Mouse (Mus musculus): Measurements from ENCODE around the gene Copz1. TPM values are rescaled to one million over a fixed set of nuclear protein-coding genes. Genes with fewer than 3 reads are reported as not detected.
"Not testable (repeated sequence)": the region's sequence is repeated elsewhere in the genome, so short reads cannot be mapped to it uniquely, and the experiment has no call there.

Copz1 gene
- polyA plus RNA-seq, 1 experiment from 2014 or later: 322 TPM

- peak within 1 kb of the TSS; percentile 83 for H3K4me3 ChIP-seq (ENCODE audit: low read length)
- H3K27me3 ChIP-seq (ENCODE audit: control insufficient read depth, insufficient read depth, low read length): no peaks in the 10 kb centered on the region
- H3K4me2 ChIP-seq (replicated peaks; ENCODE audit: low read depth, low read length): peak within 1 kb of the TSS; percentile 88
- H3K36me3 ChIP-seq (ENCODE audit: control insufficient read depth, insufficient read depth, low read length): peaks cover 37% of the 10 kb centered on the region
- ATAC-seq (ENCODE audit: low FRiP score, low TSS enrichment): peak; percentile 94
- peak within 1 kb of the TSS; percentile 91 for H3K9ac ChIP-seq (ENCODE audit: low read depth, low read length)
- H3K4me1 ChIP-seq (ENCODE audit: control insufficient read depth, insufficient read depth, low read length): peaks cover 21% of the 10 kb centered on the region
- peak within 1 kb of the TSS; percentile 95 for H3K27ac ChIP-seq (ENCODE audit: low read depth, low read length)
- no peaks in the 10 kb centered on the region for H3K9me3 ChIP-seq (ENCODE audit: control insufficient read depth, low read length)
- WGBS: under 1% methylated on average over 39 of the region's 39 CpGs
These were observed 32.8 kb upstream of the Copz1 start, which contains the start of gene Cbx5 for GRCm38 (mm10) chr15:103239685-103240159. Gene Cbx5, minus strand, starts transcription at chr15:103239816.

- H3K27ac ChIP-seq (ENCODE audit: low read depth, low read length): peak within 1 kb of the TSS; percentile 95
- H3K4me2 ChIP-seq (replicated peaks; ENCODE audit: low read depth, low read length): peak within 1 kb of the TSS; percentile 88
- peaks cover 39% of the 10 kb centered on the region for H3K36me3 ChIP-seq (ENCODE audit: control insufficient read depth, insufficient read depth, low read length)
- peak within 1 kb of the TSS; percentile 83 for H3K4me3 ChIP-seq (ENCODE audit: low read length)
- no peaks in the 10 kb centered on the region for H3K27me3 ChIP-seq (ENCODE audit: control insufficient read depth, insufficient read depth, low read length)
- H3K9me3 ChIP-seq (ENCODE audit: control insufficient read depth, low read length): no peaks in the 10 kb centered on the region
- H3K4me1 ChIP-seq (ENCODE audit: control insufficient read depth, insufficient read depth, low read length): peaks cover 21% of the 10 kb centered on the region
- peak within 1 kb of the TSS; percentile 91 for H3K9ac ChIP-seq (ENCODE audit: low read depth, low read length)
- WGBS: under 1% methylated on average over 47 of the region's 47 CpGs
- ATAC-seq (ENCODE audit: low FRiP score, low TSS enrichment): peak; percentile 92
These were observed 32.1 kb upstream of the Copz1 start, which contains the start of gene Hnrnpa1 for GRCm38 (mm10) chr15:103240160-103241028. Gene Hnrnpa1, plus strand, starts transcription at chr15:103240432.

DNA sequence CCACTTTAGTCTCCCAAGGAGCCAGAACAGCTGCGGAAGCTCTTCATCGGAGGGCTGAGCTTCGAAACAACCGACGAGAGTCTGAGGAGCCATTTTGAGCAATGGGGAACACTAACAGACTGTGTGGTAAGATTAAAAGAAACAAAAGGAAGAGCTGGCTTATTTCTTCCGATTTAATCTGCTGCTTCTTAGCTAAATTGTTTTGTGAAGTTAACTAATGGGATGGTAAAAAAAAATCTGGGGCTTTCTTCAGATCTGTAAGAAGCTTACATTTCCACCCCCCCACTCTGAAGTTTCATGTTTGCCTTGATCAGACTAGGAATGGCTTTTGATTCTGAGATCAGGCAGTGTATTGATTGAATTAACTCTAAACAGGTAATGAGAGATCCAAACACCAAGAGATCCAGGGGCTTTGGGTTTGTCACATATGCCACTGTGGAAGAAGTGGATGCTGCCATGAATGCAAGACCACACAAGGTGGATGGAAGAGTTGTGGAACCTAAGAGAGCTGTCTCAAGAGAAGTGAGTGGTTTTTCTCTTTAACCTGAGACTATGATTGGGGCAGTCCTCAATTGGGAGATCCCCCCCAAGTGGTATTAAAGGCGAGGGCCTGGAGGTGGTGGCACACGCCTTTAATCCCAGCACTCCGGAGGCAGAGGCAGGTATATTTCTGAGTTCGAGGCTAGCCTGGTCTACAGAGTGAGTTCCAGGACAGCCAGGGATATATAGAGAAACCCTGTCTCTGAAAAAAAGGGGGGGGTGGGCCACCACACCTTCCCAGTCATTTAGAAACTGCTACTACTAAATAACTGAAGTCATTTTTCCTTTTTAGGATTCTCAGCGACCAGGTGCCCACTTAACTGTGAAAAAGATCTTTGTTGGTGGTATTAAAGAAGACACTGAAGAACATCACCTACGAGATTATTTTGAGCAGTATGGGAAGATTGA is 31.2 kb upstream of the Copz1 start:
- H3K9ac ChIP-seq (ENCODE audit: low read depth, low read length): peak overlapping the region; percentile 91
- H3K4me1 ChIP-seq (ENCODE audit: control insufficient read depth, insufficient read depth, low read length): peaks cover 21% of the 10 kb centered on the region
- peaks cover 45% of the 10 kb centered on the region for H3K36me3 ChIP-seq (ENCODE audit: control insufficient read depth, insufficient read depth, low read length)
- not testable (repeated sequence) for H3K9me3 ChIP-seq (ENCODE audit: control insufficient read depth, low read length); H3K27me3 ChIP-seq (ENCODE audit: control insufficient read depth, insufficient read depth, low read length); ATAC-seq (ENCODE audit: low FRiP score, low TSS enrichment)
- peak overlapping the region; percentile 95 for H3K27ac ChIP-seq (ENCODE audit: low read depth, low read length)
- WGBS: 4% methylated on average over 12 of the region's 12 CpGs
- H3K4me2 ChIP-seq (replicated peaks; ENCODE audit: low read depth, low read length): peak overlapping the region; percentile 88
- peak overlapping the region; percentile 83 for H3K4me3 ChIP-seq (ENCODE audit: low read length)

- no peaks in the 10 kb centered on the region for H3K9me3 ChIP-seq (ENCODE audit: control insufficient read depth, low read length)
- no peak for ATAC-seq (ENCODE audit: low FRiP score, low TSS enrichment)
- H3K4me3 ChIP-seq (ENCODE audit: low read length): peak overlapping the region; percentile 83
- peak overlapping the region; percentile 88 for H3K4me2 ChIP-seq (replicated peaks; ENCODE audit: low read depth, low read length)
- no peaks in the 10 kb centered on the region for H3K27me3 ChIP-seq (ENCODE audit: control insufficient read depth, insufficient read depth, low read length)
- 49% methylated on average over 8 of the region's 8 CpGs for WGBS
- H3K9ac ChIP-seq (ENCODE audit: low read depth, low read length): peak overlapping the region; percentile 91
- peaks cover 60% of the 10 kb centered on the region for H3K36me3 ChIP-seq (ENCODE audit: control insufficient read depth, insufficient read depth, low read length)
- H3K4me1 ChIP-seq (ENCODE audit: control insufficient read depth, insufficient read depth, low read length): peaks cover 19% of the 10 kb centered on the region
- no peak overlapping the region for H3K27ac ChIP-seq (ENCODE audit: low read depth, low read length)
These were observed 29.6 kb upstream of the Copz1 start for GRCm38 (mm10) chr15:103242885-103243284.

- no peaks in the 10 kb centered on the region for H3K9me3 ChIP-seq (ENCODE audit: control insufficient read depth, low read length)
- 82% methylated on average over 6 of the region's 6 CpGs for WGBS
- H3K4me2 ChIP-seq (replicated peaks; ENCODE audit: low read depth, low read length): no peak overlapping the region
- H3K9ac ChIP-seq (ENCODE audit: low read depth, low read length): no peak overlapping the region
- H3K27me3 ChIP-seq (ENCODE audit: control insufficient read depth, insufficient read depth, low read length): no peaks in the 10 kb centered on the region
- no peak overlapping the region for H3K27ac ChIP-seq (ENCODE audit: low read depth, low read length)
- peaks cover 77% of the 10 kb centered on the region for H3K36me3 ChIP-seq (ENCODE audit: control insufficient read depth, insufficient read depth, low read length)
- peaks cover 14% of the 10 kb centered on the region for H3K4me1 ChIP-seq (ENCODE audit: control insufficient read depth, insufficient read depth, low read length)
- H3K4me3 ChIP-seq (ENCODE audit: low read length): no peak overlapping the region
- ATAC-seq (ENCODE audit: low FRiP score, low TSS enrichment): no peak
These were observed 26.9 kb upstream of the Copz1 start for GRCm38 (mm10) chr15:103245616-103246015.

GRCm38 (mm10) chr15:103247078-103247781 is 25.3 kb upstream of the Copz1 start:
- no peak for ATAC-seq (ENCODE audit: low FRiP score, low TSS enrichment)

DNA sequence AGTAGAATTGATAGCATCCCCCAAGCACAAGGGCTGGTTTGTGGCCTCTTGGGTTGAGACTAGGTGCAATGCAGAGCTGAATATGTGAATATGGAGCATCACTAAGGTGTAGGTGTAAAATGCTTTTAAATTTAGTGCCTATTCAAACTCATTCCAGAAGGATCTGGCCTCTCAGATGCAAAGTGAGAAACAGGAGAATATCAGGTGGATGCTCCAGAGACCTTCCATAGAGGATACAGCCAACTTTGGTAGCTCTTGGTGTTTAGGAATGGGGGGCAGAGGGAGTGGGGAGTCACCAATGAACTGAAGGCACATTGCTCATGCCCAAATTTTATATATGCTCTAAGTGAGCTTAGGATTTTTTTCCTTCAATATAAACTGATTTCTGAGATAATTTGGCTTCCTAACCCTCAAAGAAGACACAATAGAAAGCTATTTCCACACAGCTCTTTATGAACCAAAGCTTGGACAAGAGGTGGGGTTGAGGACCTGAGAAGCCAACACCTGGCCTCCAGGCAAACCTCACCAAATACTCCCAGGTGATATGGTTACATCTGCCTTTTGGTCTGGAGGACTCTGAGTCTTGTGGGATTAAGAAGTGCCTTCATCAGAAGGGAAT is 24.6 kb upstream of the Copz1 start:
- no peak overlapping the region for H3K4me2 ChIP-seq (replicated peaks; ENCODE audit: low read depth, low read length)
- H3K4me3 ChIP-seq (ENCODE audit: low read length): no peak overlapping the region
- H3K27me3 ChIP-seq (ENCODE audit: control insufficient read depth, insufficient read depth, low read length): no peaks in the 10 kb centered on the region
- no peaks in the 10 kb centered on the region for H3K9me3 ChIP-seq (ENCODE audit: control insufficient read depth, low read length)
- no peak overlapping the region for H3K9ac ChIP-seq (ENCODE audit: low read depth, low read length)
- ATAC-seq (ENCODE audit: low FRiP score, low TSS enrichment): no peak
- 0 out of 2 replicates have a peak overlapping the region, but pooled peaks have one; percentile 9 for H3K27ac ChIP-seq (ENCODE audit: low read depth, low read length)
- H3K36me3 ChIP-seq (ENCODE audit: control insufficient read depth, insufficient read depth, low read length): peaks cover 60% of the 10 kb centered on the region
- H3K4me1 ChIP-seq (ENCODE audit: control insufficient read depth, insufficient read depth, low read length): peaks cover 6% of the 10 kb centered on the region

More at GRCm38 (mm10) chr15:103247078-103247781, 25.3 kb upstream of the Copz1 start:
- Histone ChIP-seq H3K9me3 (ENCODE audit: control insufficient read depth, low read length) (no peaks in the 10 kb centered on the region), H3K27ac (ENCODE audit: low read depth, low read length) (no peak overlapping the region), H3K36me3 (ENCODE audit: control insufficient read depth, insufficient read depth, low read length) (peaks cover 66% of the 10 kb centered on the region), H3K4me3 (ENCODE audit: low read length) (no peak overlapping the region), H3K9ac (ENCODE audit: low read depth, low read length) (no peak overlapping the region), H3K27me3 (ENCODE audit: control insufficient read depth, insufficient read depth, low read length) (no peaks in the 10 kb centered on the region), H3K4me1 (ENCODE audit: control insufficient read depth, insufficient read depth, low read length) (peaks cover 13% of the 10 kb centered on the region), H3K4me2 (replicated peaks; ENCODE audit: low read depth, low read length) (no peak overlapping the region)
- 88% methylated on average over 9 of the region's 9 CpGs for WGBS

Measured in kidney, embryonic 14.5 days (tissue).